Mouse (Mus musculus) kidney, postnatal 10 days (tissue): ENCODE measurements around the gene Tomm70a.
A peak's percentile ranks its signal among the peaks of the same experiment; 100 is the strongest.

Experiments
- DNase-seq: peaks from one replicate; pipeline ENCODE4 v3.0.0; 2021; ENCODE audit warnings: mixed read lengths

Gene Tomm70a

DNA sequence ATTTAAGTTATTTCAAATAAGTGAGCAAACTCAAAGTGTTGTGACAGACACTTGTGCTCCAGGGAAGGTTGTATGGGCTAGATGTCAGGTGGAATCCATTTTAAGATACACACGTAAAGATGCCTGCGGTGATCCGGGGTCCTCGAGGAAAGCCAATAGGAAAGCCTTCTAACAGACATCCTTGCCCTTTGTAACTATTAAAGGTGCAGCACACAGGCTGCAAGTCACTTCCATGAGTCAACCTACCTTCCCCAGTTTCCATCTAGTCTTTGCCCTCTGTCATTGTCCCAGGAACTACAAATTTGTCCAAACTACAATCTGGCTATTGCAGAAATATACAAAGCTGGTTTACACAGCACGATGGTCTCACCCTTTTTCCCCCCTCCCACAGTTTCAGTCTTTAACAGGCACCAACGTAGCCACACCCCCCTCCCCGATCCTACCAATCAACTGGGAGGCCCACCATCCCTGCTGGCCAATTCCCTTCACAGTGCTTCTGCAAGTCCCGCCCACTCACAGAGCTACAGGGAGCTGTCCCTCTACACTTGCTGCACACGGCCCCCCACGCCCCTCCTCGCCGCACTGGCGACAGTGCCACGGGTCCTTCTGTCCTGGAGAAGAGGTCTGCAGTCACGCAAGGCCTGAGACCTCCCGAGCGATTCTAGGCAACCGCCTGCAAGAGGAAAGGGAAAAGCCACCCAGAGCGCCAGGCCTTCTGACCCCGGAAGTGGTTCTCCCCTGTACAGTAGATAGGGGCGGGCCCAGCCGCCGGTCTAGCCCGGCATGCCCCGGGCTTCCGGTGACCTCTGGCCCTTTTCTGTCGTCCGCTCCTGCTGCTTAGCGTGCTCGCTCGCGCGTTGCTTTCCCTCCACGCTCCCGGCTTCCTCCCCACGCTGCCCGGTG, at the start of gene Tomm70a:
Gene Tomm70a (plus strand): TSS at position 791 of the 903 bp plus-strand sequence.
- DNase-seq: peak; percentile 96

DNA sequence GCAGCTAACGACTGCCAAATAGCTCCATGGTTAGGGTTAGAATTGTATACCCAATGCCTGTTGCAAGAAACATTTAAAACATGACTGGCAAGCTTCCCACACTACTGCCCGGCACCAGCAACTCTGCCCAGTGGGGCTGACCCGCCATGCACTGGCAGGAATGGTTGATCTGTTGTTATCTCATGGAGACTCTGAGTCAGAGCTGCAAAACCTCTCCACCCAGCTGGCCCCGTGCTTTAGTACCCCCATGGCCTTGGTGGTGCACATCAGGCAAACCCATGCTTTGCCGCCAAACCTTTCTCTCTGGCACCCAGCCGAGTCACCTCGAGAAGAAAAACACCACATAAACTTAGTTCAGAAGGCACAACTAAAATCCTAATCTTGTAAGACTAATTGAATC, 45.5 kb upstream of the Tomm70a start:
- no peak for DNase-seq

GRCm38 (mm10) chr16:57079577-57079976, 41.9 kb upstream of the Tomm70a start:
- no peak for DNase-seq

GRCm38 (mm10) chr16:57092460-57092859, 29.0 kb upstream of the Tomm70a start:
- peak; percentile 58 for DNase-seq

- DNase-seq: no peak
Observed at GRCm38 (mm10) chr16:57092911-57093605, 28.4 kb upstream of the Tomm70a start.

- peak; percentile 47 for DNase-seq
Observed at GRCm38 (mm10) chr16:57098468-57099144, 22.9 kb upstream of the Tomm70a start.

GRCm38 (mm10) chr16:57099572-57100237, 21.8 kb upstream of the Tomm70a start:
- no peak for DNase-seq

- DNase-seq: no peak
Observed at GRCm38 (mm10) chr16:57101174-57101573, 20.3 kb upstream of the Tomm70a start.

DNA sequence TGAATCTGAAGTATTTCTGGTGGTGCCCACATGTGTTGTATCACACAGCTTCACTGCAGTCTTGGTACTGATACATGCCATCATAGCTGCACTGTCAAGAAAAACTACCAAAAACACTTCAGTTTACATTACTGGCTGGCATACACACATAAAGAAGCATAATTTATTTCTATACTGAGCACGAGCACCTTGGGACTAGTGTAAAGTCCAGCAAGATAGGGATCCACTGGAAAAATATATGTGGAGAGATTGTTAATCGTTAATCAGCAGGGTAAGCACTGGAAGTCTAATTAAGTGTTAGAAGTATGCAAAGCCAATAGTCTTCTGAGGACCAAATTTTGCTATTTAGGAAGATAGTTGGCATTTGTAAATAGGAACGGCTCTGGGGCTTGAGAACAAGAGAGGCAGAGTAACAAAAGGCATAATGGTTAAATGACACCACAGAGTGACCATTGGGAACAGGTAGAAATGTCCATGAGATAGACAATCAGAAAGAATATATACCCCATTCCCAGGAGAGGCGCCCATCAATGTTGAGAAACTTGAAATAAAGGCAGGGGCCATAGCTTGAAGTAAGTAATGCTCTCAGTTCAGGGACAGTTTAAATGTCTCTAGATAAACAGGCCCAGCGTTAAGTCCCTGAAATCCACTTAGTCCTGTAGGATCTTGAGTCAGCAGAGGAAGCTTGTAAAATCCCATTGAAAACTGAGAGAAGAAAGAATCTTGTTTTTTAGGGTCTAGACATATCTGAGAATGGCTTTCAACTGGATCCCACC, 15.1 kb upstream of the Tomm70a start:
- DNase-seq: no peak

DNA sequence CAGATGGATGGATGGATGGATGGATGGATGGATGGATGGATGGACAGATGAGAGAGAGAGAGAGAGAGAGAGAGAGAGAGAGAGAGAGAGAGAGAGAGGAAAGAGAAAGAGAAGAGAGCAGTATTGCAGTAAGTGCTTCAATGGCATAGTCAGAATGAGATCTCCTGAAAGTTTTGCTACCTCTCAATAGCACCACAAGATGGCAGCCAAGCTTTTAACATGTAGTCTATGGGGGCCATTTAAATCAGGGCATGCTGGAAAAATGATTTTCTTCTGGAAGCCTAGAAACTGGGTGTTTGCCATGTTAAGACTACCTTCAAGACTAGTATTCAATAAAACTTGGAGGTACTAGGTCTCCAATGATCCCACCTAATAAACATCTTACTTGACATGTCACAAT, 5.4 kb upstream of the Tomm70a start:
- peak; percentile 13 for DNase-seq

GRCm38 (mm10) chr16:57117562-57117961, 3.9 kb upstream of the Tomm70a start:
- DNase-seq: no peak

DNA sequence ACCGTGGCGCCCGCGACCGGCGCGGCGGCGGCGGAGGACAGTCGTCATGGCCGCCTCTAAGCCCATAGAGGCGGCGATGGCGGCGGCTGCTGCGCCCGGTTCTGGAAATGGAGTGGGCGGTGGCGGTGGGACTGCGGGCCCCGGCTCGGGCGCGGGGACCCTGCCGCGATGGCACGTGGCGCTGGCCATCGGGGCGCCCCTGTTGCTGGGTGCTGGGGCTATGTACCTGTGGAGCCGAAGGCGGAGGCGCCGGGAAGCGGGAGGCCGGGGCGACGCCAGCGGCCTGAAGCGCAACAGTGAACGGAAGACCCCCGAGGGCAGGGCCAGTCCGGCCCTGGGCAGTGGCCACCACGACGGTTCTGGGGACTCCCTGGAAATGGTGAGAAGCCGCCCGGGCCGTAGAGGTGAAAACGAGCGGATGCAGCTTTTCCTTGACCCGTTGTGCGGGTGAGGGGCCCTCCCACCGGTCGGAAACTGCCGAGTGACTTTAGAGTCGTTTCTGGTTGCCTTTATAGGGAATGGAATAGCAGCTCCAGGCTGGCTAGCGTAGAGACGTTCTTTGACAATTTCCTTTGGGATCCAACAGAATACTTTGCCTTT, 413 bp downstream of the Tomm70a start:
- peak; percentile 55 for DNase-seq

- DNase-seq: no peak
Observed at GRCm38 (mm10) chr16:57122682-57123445, 1.4 kb downstream of the Tomm70a start.

- no peak for DNase-seq
Observed at GRCm38 (mm10) chr16:57126268-57126667, 4.8 kb downstream of the Tomm70a start.

GRCm38 (mm10) chr16:57127825-57128224, 6.3 kb downstream of the Tomm70a start:
- no peak for DNase-seq

DNA sequence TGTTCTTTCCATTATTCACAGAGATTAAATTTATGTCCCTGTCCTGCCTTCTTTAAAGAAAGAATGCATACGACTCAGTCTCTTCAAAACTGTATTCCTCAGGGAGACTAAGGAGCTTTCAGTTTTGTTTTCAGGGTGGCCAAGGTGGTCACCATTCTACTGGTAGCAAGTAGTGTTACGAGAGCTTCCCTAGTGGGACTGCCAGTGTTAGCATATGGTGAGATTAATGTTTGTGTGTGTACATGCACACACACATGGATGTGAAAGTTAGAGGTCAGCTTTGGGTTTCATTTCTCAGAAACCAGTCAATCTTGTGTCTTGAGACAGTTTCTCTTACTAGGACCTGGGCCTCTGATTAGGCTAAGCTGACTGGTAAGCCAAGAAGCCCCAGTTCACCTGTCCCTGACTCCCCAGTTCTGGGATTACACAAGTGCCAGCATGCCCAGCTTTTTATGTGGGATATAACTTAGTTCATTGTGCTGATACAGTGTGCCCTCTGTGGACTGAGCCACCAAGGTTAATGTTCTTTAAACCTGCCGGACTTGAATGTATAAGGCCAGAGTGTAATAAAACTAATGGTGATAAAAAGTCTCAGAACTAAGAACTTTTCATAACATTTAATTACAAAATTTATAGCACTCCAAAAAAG, 9.4 kb downstream of the Tomm70a start:
- no peak for DNase-seq

- DNase-seq: no peak
Observed at GRCm38 (mm10) chr16:57131544-57131943, 10.0 kb downstream of the Tomm70a start.

DNA sequence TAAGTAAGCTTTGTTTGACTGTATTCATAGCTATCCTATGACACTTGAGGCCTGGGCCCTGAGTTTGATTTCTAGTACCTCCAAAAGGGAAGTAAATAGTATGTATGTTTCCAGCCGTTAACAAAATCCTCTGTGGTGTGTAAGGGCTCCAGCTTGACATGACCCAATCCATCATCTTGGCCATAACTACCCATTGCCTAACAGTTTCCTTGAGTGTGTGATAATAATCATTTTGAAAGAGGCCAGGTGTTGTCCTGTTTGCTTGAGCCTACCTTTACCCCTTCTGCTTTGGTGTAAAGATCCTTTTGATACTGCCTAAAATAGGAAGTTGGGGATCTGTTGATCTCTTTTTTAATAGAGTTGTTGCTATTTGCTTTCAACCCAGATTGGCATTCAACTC, 10.8 kb downstream of the Tomm70a start:
- DNase-seq: no peak

- no peak for DNase-seq
Observed at GRCm38 (mm10) chr16:57133611-57134010, 12.1 kb downstream of the Tomm70a start.

DNA sequence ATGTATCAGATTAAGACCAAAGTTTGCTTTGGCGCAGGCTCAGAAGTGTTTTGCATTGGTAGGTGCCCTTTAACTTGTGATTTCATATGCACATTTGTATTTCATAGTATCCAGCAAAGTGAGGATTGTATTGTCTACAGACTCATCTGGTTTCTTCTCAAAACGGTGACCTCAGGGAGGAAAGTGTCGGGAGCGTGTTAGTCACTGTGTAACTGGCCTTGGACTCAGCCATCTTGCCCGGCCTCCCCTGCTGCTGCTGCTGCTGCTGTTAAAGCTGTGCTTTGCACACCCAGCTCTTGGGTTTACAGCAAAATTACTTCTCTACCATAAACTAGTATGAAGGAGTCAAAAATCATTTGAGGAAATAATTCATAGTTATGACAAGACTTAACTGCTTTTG, 23.2 kb downstream of the Tomm70a start:
- DNase-seq: no peak
